Mouse (Mus musculus) retina, embryonic 14.5 days (tissue): ENCODE data around the gene Smim7.

Source experiments
- DNase-seq: peaks from one replicate; pipeline ENCODE4 v3.0.0-alpha.2; 2015; ENCODE audit warnings: low spot score

The Smim7 gene

DNA sequence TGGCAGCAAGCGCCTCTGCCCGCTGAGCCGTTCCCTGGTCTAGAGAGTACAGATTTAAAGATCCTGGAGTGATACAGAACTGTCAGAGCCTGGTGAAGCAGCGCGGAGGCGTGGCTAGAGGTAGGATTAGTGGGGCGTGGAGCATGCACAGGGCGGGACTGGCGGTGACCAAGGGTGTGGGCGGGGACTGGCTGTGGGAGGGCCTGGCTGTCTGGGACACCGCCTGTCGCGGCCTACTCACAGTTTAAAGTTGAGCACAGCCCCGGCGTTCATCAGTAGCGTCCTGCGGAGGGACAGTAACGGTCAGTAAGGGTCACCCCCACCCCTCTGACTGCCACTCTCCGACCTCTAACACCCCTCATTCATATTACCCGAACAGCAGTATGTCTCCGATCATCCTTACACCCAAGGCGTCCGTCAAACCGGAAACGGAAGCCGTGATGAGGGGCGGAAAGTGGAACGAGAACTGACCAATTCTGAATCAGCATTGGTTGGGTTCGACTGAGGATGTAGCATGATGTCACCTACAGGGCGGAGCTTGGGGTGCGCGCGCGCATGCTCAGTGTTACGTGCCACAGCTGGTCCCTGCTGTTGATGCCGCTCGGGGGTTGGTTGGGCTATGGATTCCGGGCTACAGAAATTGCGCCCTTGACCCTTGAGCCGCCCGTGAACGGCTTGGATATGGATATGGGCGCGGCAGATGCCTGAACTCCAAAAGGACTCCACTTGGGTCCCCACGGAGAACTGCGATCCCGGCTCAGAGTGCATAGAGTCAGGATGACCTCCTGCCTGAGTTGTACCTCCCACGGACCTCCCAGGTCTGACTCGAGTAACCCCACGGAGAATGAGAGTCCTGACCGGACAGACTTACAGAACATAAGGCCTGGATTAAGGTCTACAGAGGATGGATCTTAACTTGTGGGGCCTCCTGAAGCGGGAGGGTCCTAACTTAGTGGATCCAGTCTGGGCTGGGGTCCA is at the start of gene Smim7:
Gene Smim7, minus strand, starts transcription at position 456 of the 978 bp plus-strand sequence.
- DNase-seq, result peak; percentile 100

GRCm38 (mm10) chr8:72590198-72590597 is 19.3 kb upstream of the Smim7 start:
- peak; percentile 81 for DNase-seq

DNA sequence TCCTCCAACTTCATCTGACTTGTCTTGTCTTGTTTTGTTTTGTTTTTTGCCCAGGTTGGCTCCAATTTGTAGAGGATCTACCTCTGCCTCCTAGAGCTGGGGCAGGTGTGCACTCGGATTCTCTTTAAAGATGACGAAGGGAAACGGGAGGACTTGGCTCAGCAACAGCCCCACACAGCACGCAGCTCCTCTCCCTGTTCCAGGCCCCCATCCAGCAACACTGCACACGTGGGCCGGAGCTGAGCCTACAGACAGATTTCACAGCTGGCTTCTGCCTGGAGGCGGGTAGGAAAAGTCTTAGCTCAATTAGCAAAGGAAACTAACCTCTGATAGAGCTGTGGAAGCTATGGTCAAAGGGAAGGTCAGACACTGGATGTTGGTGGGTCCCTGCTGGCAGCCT is 18.4 kb upstream of the Smim7 start:
- no peak for DNase-seq

DNA sequence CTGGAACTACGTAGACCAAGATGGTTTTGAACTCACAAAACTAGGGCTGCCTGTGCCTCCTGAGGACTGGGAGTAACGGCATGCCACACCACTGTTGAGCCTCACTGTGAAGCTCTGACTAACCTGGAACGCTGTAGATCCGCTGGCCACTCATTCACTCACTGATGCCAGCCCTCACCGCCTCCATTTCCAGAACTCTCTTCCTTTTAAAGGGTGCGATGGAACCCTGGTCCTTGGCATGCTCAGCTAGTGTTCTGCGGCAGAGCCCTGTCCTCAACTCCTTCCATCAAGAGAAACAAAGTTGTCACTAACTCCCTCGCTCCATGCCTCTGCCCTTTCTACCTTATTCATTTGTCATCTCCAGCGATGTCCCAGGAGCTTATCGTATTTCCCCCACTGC is 18.0 kb upstream of the Smim7 start:
- DNase-seq, result no peak

DNA sequence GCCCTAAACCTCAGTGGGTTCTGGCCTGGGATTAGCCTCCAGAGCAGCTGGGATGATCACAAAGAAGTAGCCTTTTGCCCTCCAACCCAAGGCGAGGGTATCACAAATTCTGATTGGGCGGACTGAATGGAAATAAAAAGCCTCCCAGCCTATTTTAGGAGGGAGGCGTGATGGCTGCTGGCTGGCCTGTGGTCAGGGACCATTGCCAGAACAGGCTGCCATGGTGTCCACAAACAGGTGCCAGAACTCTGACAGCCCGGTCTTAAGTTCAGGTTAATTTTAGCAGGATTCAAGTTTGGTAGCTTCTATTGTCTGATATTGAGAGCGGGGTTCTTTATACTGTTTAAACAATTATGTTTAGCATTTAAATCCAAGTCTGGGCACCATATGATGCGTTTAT is 16.9 kb upstream of the Smim7 start:
- DNase-seq, result no peak

DNA sequence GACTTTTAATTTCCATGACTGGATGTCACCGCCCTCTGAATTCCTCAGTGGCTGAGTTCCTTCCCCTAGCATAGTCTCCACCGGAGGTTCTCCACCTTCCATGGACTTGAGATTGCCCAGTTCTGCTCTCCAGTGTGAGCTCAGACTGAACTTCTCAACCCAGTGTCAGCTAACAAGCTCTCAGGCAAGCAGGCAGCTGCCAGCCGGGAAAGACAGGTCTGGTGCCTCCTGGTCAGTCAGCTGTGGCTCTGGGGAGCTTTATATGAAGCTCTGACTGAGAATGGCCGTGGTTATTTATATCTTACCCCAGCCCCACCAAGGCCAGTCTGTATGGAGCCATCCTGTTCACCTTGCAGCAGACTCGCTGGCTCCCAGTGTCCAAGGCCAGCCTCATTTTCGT is 13.5 kb upstream of the Smim7 start:
- DNase-seq, result no peak

GRCm38 (mm10) chr8:72583056-72583771 is 12.3 kb upstream of the Smim7 start:
- no peak for DNase-seq

- DNase-seq, result no peak
These were observed 8.5 kb upstream of the Smim7 start for GRCm38 (mm10) chr8:72579374-72579773.

DNA sequence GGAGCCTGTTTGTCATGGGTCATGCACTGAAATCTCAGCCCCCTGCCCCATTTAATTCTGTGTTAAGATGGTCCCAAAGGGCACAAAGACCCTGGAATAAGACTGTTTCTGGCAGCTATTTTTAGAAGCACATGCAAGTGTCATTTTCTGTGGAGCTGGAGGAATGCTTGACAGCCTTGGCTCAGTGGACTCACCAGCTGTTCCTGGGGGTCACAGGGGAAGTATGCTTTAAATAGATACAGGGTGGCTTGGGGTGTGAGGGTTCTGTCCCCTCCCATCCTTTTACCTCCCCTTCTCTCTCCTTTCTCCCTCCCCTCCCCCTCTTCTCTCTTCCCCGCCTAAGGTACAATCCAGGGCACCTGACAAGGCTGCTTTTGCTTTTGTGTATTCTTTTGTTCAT is 7.1 kb upstream of the Smim7 start:
- no peak for DNase-seq

GRCm38 (mm10) chr8:72577266-72577665 is 6.4 kb upstream of the Smim7 start:
- no peak for DNase-seq

DNA sequence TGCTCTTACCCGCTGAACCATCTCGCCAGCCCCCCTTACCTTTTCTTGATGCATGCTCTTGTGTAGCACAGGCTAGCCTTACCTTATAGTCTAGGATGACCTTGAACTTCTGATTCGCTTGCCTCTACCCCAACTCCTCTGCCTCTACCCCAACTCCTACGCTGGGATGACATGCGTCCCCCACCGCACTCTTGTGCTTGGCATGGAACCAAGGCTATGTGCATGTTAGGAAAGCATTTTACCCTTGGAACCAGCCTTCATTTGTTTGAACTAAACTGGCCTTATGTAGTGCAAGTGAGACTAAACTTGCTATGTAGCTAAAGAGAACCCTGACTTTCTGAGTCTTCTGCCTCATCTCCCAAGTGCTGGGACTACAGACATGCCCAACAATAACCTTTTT is 5.0 kb upstream of the Smim7 start:
- DNase-seq, result no peak

DNA sequence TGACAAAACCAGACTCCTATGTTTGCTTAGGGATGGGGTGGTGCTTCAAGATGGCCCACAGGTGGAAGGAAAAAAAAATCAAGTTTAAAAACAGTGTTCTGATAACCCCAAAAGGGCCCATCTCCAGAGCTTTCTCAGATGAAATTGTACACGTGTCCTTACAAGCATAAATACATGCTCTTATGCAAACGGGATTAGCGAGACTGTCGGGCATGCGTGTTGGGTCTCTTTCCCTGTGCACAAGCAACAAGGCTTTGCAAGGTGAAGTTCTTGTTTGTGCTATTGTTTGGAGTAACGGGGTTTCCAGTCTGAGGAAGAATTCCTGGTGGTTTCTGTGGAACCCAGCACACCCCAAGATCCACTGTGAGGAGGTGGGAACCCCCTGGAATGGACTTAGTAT is 2.6 kb upstream of the Smim7 start:
- DNase-seq, result no peak

- DNase-seq, result peak; percentile 3
These were observed 1.6 kb upstream of the Smim7 start for GRCm38 (mm10) chr8:72572507-72572906.

GRCm38 (mm10) chr8:72571611-72572473 is 954 bp upstream of the Smim7 start, which contains the start of gene Tmem38a:
Gene Tmem38a, plus strand, starts transcription at chr8:72572055.
- DNase-seq, result peak; percentile 68

DNA sequence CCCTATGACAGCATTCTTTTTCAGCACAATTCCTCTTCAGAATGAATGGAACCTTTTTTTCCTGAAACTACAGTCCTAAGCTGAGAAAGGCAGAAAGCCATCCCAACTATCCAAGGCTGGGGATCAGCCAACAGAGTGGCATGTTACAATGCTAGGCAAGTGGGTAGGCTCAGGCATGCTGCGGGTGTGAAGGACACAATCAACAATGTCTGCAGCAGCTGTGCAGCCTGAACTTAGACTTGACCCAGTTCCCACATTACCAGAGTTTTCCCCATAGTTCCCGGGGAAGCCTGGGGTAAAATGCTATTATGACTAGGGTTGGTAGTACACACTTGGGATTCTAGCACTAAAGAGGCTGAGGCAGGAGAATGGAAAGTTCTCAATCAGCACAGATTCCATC is 4.9 kb downstream of the Smim7 start:
- DNase-seq, result no peak

DNA sequence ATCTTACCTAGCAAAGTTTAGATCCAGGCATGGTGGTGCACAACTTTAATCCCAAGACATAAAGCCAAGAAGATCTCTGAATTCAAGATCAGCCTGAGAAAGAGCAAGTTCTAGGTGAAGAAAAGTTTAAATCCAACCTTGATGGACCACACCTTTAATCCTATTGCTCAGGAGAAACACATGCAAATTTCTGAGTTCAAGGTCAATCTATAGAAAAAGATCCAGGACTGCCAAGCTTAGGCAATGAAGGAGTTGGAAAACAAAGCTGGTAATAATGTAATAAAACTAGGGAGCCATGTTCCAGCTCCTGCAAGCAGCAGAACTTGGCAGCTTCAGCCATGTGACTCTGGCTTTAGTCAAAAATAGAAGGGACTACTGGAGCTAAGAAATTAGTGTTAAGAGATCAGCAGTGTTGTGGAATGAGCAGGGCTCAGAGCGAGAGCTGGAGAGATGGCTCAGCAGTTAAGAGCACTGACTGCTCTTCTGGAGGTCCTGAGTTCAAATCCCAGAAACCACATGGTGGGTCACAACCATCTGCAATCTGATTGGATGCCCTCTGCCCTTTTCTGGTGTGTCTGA is 9.7 kb downstream of the Smim7 start:
- DNase-seq, result no peak

DNA sequence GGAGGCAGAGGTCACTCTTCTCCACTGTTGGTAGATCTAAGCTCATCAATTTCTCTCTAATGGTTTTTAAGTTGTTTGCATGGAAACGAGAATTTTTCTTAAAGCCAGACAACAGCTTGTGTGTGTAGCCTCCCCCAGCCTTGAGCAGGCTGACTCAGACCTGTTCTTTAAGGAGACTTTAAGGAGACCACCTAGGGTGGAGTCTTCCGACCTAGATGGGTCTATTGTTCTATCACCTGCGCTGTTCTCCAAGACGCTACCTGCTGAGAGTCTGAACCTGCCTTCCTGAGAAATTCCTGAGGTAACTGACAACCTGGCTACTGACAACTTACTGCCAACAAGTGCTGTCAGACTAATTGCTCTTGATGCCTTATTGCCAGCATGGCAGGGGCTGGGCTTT is 15.1 kb downstream of the Smim7 start:
- DNase-seq, result no peak

DNA sequence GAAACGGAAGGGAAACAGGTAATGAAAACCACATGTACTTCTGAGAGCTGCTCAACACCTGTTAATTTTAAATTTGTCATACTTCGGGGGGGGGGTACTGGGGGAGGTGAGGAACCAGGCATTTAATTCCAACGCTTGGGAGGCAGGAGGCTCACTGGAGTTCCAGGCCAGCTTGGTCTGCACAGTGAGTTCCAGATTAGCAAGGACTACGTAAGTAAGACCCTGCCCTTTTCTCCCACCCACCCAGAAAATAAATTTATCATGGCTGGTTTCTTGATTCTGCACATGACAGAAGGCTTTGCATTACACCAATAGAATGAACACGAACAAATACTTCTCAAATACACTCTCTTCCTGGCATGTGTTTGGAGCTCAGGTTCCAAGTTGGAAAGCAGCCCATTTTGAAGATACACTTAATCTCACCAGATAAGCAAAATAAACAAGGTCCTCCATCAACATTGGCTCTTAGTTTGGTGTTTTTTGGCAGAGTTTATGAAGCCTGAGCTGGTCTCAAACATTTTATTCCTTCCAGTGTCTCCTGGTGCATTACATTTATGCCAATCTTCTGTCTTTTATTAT is 21.5 kb downstream of the Smim7 start:
- DNase-seq, result no peak

DNA sequence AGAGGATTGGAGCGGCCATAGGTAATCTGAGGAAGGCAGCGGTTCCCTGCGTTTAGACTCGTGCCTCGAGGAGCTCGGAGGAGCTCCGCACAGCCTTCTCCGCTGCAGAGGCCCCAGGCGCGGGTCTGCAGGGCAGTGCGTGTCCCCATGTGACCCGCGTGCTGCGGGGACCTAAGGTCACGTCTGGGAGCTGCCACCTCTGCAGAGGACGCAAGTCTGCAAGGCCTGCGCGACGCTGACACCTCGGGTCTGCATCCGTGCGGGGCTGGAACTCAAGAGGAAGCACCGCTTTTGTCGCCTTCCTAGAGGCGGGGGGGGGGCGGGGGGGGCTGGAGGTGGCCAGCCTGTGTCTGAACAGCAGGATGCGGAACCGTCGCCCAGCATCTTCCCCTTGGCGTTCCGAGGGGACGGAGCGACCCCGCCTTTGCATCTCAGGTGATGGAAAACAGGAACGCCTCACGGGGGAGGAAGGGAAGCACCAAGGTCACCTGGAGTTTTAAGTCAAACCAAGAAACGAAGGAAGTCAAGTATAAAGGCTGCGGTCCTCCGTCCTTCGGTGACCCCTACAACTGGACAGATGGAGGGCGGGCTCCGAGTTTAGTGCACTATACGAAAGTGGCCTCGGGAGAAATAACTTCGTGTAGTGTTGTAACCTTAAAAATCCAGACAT is 22.1 kb downstream of the Smim7 start:
- DNase-seq, result peak; percentile 16

GRCm38 (mm10) chr8:72547802-72548643 is 22.9 kb downstream of the Smim7 start, which contains the start of gene Med26:
Gene Med26, minus strand, starts transcription at chr8:72548270.
- DNase-seq, result peak; percentile 99
